In genomic region chr12:3350136-3350535, GRCm38 (mm10) we compare ENCODE assay signal across 12 mouse cellular contexts. TPM values are rescaled to one million over a fixed set of nuclear protein-coding genes. Genes with fewer than 3 reads are reported as not detected.
DNase-seq lines count a peak whose midpoint lies in the region; ATAC-seq and TF ChIP-seq lines count a peak whose summit lies in the region.
"Had no signal": no experiment of that assay in that cellular context is flagged by ENCODE, and none has a peak within 500 bp of the region (broad histone marks: within the 10 kb centered on the region; RNA-seq: fewer than 3 reads in every experiment).

No protein-coding gene starts in this region.

- H3K9ac ChIP-seq in midbrain, postnatal 0 days (replicated peaks; ENCODE audit: low read length, poor library complexity, severe bottlenecking): no peak overlapping the region
- no peak overlapping the region for H3K9ac ChIP-seq in midbrain, embryonic 11.5 days (ENCODE audit: low read length)
- H3K9ac ChIP-seq in forebrain, embryonic 11.5 days (ENCODE audit: low read length): no peak overlapping the region

- H3K4me1 ChIP-seq in midbrain, postnatal 0 days (ENCODE audit: insufficient read depth, low read length): no peaks in the 10 kb centered on the region
- H3K4me1 ChIP-seq in midbrain, embryonic 11.5 days (ENCODE audit: control insufficient read depth, insufficient read depth, low read length): no peaks in the 10 kb centered on the region
- H3K4me1 ChIP-seq in brown adipose tissue, adult 24 weeks (ENCODE audit: control insufficient read depth, insufficient read depth, insufficient read length, low read length): peaks cover 8% of the 10 kb centered on the region
- H3K4me1 ChIP-seq in forebrain, embryonic 11.5 days (replicated peaks; ENCODE audit: control insufficient read depth, insufficient read depth, low read length): no peaks in the 10 kb centered on the region

- H3K27me3 ChIP-seq in midbrain, postnatal 0 days (ENCODE audit: insufficient read depth, low read length): no peaks in the 10 kb centered on the region
- H3K27me3 ChIP-seq in midbrain, embryonic 11.5 days (ENCODE audit: control insufficient read depth, insufficient read depth, low read length): no peaks in the 10 kb centered on the region; the same call in 1 of the 2 replicates
- no peaks in the 10 kb centered on the region for H3K27me3 ChIP-seq in forebrain, embryonic 11.5 days (ENCODE audit: control insufficient read depth, insufficient read depth, low read length)

- no peak for ATAC-seq in midbrain, postnatal 0 days (ENCODE audit: low FRiP score)
- no peak for ATAC-seq in midbrain, embryonic 11.5 days (ENCODE audit: low FRiP score)
- ATAC-seq in forebrain, embryonic 11.5 days (replicated peaks; ENCODE audit: low FRiP score): no peak

- H3K9me3 ChIP-seq in midbrain, postnatal 0 days (ENCODE audit: low read length): no peaks in the 10 kb centered on the region
- no peaks in the 10 kb centered on the region for H3K9me3 ChIP-seq in midbrain, embryonic 11.5 days (ENCODE audit: control insufficient read depth, low read length)
- H3K9me3 ChIP-seq in forebrain, embryonic 11.5 days (ENCODE audit: control insufficient read depth, low read length): no peaks in the 10 kb centered on the region

- 71% methylated on average over 5 of the region's 5 CpGs for WGBS in midbrain, postnatal 0 days
- WGBS in midbrain, embryonic 11.5 days: 86% methylated on average over 5 of the region's 5 CpGs
- 72% methylated on average over 5 of the region's 5 CpGs for WGBS in forebrain, embryonic 11.5 days

- H3K36me3 ChIP-seq in midbrain, postnatal 0 days (ENCODE audit: insufficient read depth, low read length): no peaks in the 10 kb centered on the region
- H3K36me3 ChIP-seq in midbrain, embryonic 11.5 days (ENCODE audit: control insufficient read depth, insufficient read depth, low read length): no peaks in the 10 kb centered on the region
- H3K36me3 ChIP-seq in forebrain, embryonic 11.5 days (ENCODE audit: control insufficient read depth, insufficient read depth, low read length): no peaks in the 10 kb centered on the region

- H3K27ac ChIP-seq in midbrain, postnatal 0 days (ENCODE audit: low read depth, low read length): no peak overlapping the region
- H3K27ac ChIP-seq in midbrain, embryonic 11.5 days (ENCODE audit: low read depth, low read length): no peak overlapping the region
- peak overlapping the region; percentile 77 for H3K27ac ChIP-seq in brown adipose tissue, adult 24 weeks (replicated peaks; ENCODE audit: low read depth, low read length)
- no peak overlapping the region for H3K27ac ChIP-seq in forebrain, embryonic 11.5 days (ENCODE audit: low read depth, low read length)
- H3K27ac ChIP-seq: stomach, postnatal 0 days had no signal

- H3K4me3 ChIP-seq in midbrain, postnatal 0 days (ENCODE audit: low read depth, low read length): no peak overlapping the region
- H3K4me3 ChIP-seq in midbrain, embryonic 11.5 days (ENCODE audit: low read depth, low read length): no peak overlapping the region
- H3K4me3 ChIP-seq in brown adipose tissue, adult 24 weeks (ENCODE audit: insufficient read depth, low read depth, low read length): no peak overlapping the region
- no peak overlapping the region for H3K4me3 ChIP-seq in forebrain, embryonic 11.5 days (ENCODE audit: low read depth, low read length)

- no peak for TF ChIP-seq CTCF in midbrain, postnatal 0 days (IDR thresholded peaks at IDR 0.05)

- H3K4me2 ChIP-seq in midbrain, postnatal 0 days (ENCODE audit: low read depth, low read length, poor library complexity, severe bottlenecking): no peak overlapping the region
- no peak overlapping the region for H3K4me2 ChIP-seq in midbrain, embryonic 11.5 days
- H3K4me2 ChIP-seq in forebrain, embryonic 11.5 days (ENCODE audit: low read depth, low read length, severe bottlenecking): no peak overlapping the region

- DNase-seq in midbrain, postnatal 0 days (ENCODE audit: low spot score): peak; percentile 24
- no peak for DNase-seq in midbrain, embryonic 11.5 days (ENCODE audit: low spot score, missing footprints)
- DNase-seq in kidney, adult 8-10 months: peak; percentile 59 to 60
- DNase-seq in skeletal muscle tissue, adult 2 months (ENCODE audit: low read depth, low spot score): peak; percentile 94
- DNase-seq in forebrain, embryonic 11.5 days (ENCODE audit: low spot score): no peak
- no peak for DNase-seq in embryo, embryonic 10.5 days (ENCODE audit: low spot score)
- DNase-seq in frontal cortex, postnatal 25 days (ENCODE audit: low spot score in 2 of 2): no peak
- DNase-seq: cerebellum, adult 9-11 months; layer of hippocampus, postnatal 36 days; right cerebral cortex, adult 18-20 months had no signal

RNA-seq across cellular contexts. Expression of gene Kif3c, which starts 14.8 kb away (rescaled TPM):
- 172 and 176 TPM in 2 replicates for total RNA-seq in midbrain, postnatal 0 days (2014; rRNA removed)
- 70.0 and 70.7 TPM in 2 replicates for polyA plus RNA-seq in midbrain, postnatal 0 days (2015; fragmentation: Nextera tagmentation; extraction: Ambion mirVana)
- polyA plus RNA-seq in midbrain, embryonic 11.5 days (2014; fragmentation: Nextera tagmentation; extraction: Ambion mirVana): 24.0 and 25.7 TPM in 2 replicates
- 2.2 and 2.4 TPM in 2 replicates for polyA plus RNA-seq in brown adipose tissue, adult 24 weeks (2012; ENCODE audit: insufficient read depth, insufficient read length, missing spikeins)
- 31.2 and 32.3 TPM in 2 replicates for polyA plus RNA-seq in forebrain, embryonic 11.5 days (2014; fragmentation: Nextera tagmentation; extraction: Ambion mirVana)

RNA-seq across cellular contexts. Expression of gene Rab10, which starts 40.4 kb away (rescaled TPM):
- total RNA-seq in midbrain, postnatal 0 days (2014; rRNA removed): 243 and 253 TPM in 2 replicates
- polyA plus RNA-seq in midbrain, postnatal 0 days (2015; fragmentation: Nextera tagmentation; extraction: Ambion mirVana): 142 and 151 TPM in 2 replicates
- 118 and 124 TPM in 2 replicates for polyA plus RNA-seq in midbrain, embryonic 11.5 days (2014; fragmentation: Nextera tagmentation; extraction: Ambion mirVana)
- 102 and 108 TPM in 2 replicates for polyA plus RNA-seq in brown adipose tissue, adult 24 weeks (2012; ENCODE audit: insufficient read depth, insufficient read length, missing spikeins)
- polyA plus RNA-seq in forebrain, embryonic 11.5 days (2014; fragmentation: Nextera tagmentation; extraction: Ambion mirVana): 111 and 118 TPM in 2 replicates

Comparison
In these comparisons a context has a peak if more than half of its experiments do, and no peak if none do; other contexts are left out.
1. DNase-seq: peak in midbrain, postnatal 0 days (single experiment), kidney, adult 8-10 months (2 of 2) and skeletal muscle tissue, adult 2 months (single experiment); none in midbrain, embryonic 11.5 days (single experiment), forebrain, embryonic 11.5 days (single experiment), embryo, embryonic 10.5 days (single experiment) and frontal cortex, postnatal 25 days (0 of 2).